Mouse (Mus musculus): ENCODE measurements around the gene Hist2h4.

DNA sequence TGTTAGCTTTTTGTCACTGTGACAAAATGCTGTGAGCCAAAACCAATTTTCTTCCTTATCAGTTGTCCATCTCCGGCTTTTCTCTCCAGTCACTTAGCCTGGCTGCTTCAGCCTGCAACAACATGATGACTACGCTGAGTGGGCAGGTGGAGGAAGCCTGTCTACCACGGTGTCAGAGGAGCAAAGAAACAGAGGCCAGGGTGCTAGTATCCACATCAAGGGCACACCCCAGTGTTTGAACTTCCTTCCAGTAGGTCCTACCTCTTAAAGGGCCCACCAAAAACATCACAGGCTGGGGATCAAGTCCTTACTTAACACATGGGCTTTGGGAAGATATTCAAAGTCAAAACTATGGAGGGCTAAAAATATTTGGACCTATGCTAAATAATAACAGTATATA is 46.3 kb upstream of the Hist2h4 start:
- TF ChIP-seq CTCF (IDR thresholded peaks at IDR 0.05; ENCODE audit: control insufficient read depth, insufficient read depth, insufficient read length) (no peak), USF1 (IDR thresholded peaks at IDR 0.05; ENCODE audit: low read depth) (no peak), MYOD1 (IDR thresholded peaks at IDR 0.05; ENCODE audit: control insufficient read depth, insufficient read length, low read depth) (no peak), MAX (IDR thresholded peaks at IDR 0.05) (no peak), CEBPB (IDR thresholded peaks at IDR 0.05; ENCODE audit: low read depth) (no peak)
